Mouse (Mus musculus): ENCODE data around the gene Trpv3. TPM values are rescaled to one million over a fixed set of nuclear protein-coding genes. Genes with fewer than 3 reads are reported as not detected.

Trpv3 gene
- not detected in 2 replicates for polyA plus RNA-seq (2012; ENCODE audit: low replicate concordance)

DNA sequence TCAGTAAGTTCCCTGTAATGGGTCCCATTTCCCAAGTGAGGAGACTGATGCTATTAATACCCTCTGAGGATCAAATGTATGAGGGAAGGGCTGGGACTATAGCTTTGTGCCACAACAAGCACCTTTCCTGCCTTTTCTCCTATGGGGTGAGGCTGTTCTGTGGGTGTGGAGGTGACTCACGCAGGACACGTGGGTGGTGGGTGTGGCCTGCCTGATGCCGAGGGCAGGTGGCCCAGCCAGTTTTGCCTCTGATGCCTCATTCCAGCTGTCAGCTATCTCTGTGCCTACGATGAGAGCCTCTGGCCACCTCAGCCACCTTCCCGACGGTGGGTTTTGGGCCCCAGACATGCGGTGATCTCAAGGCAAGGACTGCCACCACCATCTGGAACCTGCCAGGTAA is at the start of gene Trpv3:
Gene Trpv3, plus strand, starts transcription at position 122 of the 400 bp plus-strand sequence.

DNA sequence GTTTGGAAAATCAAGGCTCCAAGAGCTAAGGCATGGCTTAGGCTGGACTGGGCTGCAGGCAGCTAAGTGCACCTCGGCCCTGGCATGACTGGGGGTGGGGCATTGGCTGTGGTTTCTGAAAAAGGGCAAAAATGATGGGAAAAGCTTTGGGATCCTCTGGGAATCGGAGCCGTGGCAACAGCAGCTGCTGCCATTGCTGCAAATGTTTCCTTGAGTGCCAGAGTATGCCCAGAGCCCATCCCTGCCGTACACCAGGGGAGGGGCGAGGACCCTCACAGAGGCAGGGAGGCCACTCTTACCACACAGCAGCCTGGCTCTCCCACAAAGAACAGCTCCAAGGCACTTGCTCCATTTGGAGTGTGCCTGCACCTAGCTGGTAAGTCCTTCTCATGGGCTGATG is 33.2 kb upstream of the Trpv3 start, which contains the start of gene Trpv1:
Gene Trpv1, plus strand, starts transcription at position 301 of the 400 bp plus-strand sequence.

DNA sequence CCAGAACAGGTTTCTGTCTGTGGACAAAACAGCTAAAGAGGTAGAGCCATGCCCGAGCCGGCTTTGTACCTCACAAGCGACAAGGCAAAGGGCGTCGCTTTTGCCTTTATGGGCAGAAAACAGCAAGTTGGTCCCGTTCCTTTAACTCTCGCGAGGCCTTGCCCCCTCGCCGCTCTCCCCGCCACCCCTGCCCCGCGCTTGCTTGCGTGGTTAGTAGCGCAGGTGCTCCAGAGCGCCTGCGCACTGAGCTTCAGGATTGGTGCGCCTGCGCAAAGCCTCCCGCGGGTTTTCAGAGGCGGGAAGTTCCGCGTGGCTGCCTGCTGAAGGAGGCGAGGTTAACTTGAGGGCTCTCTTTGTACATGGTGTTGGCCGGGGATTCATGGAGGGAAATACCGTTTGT is 62.3 kb downstream of the Trpv3 start, which contains the start of the genes Aspa, Gm49340 and Spata22:
Gene Aspa, minus strand, starts transcription at position 155 of the 400 bp plus-strand sequence.
Gene Gm49340, plus strand, starts transcription at position 300 of the 400 bp plus-strand sequence.
Gene Spata22, plus strand, starts transcription at position 300 of the 400 bp plus-strand sequence.

Other genes with a start within 250 kb of the Trpv3 start
- gene Camkk1, start 248.4 kb upstream of the Trpv3 start, polyA plus RNA-seq (2012; ENCODE audit: low replicate concordance), result 0.76 and 1.8 TPM in 2 replicates
- 1.4 and 2.6 TPM in 2 replicates for gene Ncbp3, start 219.6 kb upstream of the Trpv3 start, polyA plus RNA-seq (2012; ENCODE audit: low replicate concordance)
- gene Itgae, start 176.8 kb upstream of the Trpv3 start, polyA plus RNA-seq (2012; ENCODE audit: low replicate concordance), result 0.41 and 1.4 TPM in 2 replicates
- gene Haspin, start 129.1 kb upstream of the Trpv3 start, polyA plus RNA-seq (2012; ENCODE audit: low replicate concordance), result 26.7 and 29.4 TPM in 2 replicates
- gene P2rx5, start 107.0 kb upstream of the Trpv3 start, polyA plus RNA-seq (2012; ENCODE audit: low replicate concordance), result not detected in 2 replicates
- 322 and 510 TPM in 2 replicates for gene Emc6, start 90.4 kb upstream of the Trpv3 start, polyA plus RNA-seq (2012; ENCODE audit: low replicate concordance)
- 2.3 and 13.9 TPM in 2 replicates for gene Tax1bp3, start 90.3 kb upstream of the Trpv3 start, polyA plus RNA-seq (2012; ENCODE audit: low replicate concordance)
- gene Ctns, start 68.3 kb upstream of the Trpv3 start, polyA plus RNA-seq (2012; ENCODE audit: low replicate concordance), result 1.7 and 5.4 TPM in 2 replicates
- 0.56 and 0.60 TPM in 2 replicates for gene Shpk, start 67.9 kb upstream of the Trpv3 start, polyA plus RNA-seq (2012; ENCODE audit: low replicate concordance)
- gene Trpv1, start 33.1 kb upstream of the Trpv3 start, polyA plus RNA-seq (2012; ENCODE audit: low replicate concordance), result not detected in 2 replicates
- gene Aspa, start 62.2 kb downstream of the Trpv3 start, polyA plus RNA-seq (2012; ENCODE audit: low replicate concordance), result not detected in 2 replicates
- not detected in 2 replicates for gene Gm49340, start 62.4 kb downstream of the Trpv3 start, polyA plus RNA-seq (2012; ENCODE audit: low replicate concordance)
- not detected in 2 replicates for gene Spata22, start 62.4 kb downstream of the Trpv3 start, polyA plus RNA-seq (2012; ENCODE audit: low replicate concordance)
- gene Olfr20, start 83.4 kb downstream of the Trpv3 start, polyA plus RNA-seq (2012; ENCODE audit: low replicate concordance), result not detected in 2 replicates
- not detected in 2 replicates for gene Olfr376, start 103.9 kb downstream of the Trpv3 start, polyA plus RNA-seq (2012; ENCODE audit: low replicate concordance)
- gene Olfr1, start 132.2 kb downstream of the Trpv3 start, polyA plus RNA-seq (2012; ENCODE audit: low replicate concordance), result not detected in 2 replicates
- not detected in 2 replicates for gene Olfr378, start 161.1 kb downstream of the Trpv3 start, polyA plus RNA-seq (2012; ENCODE audit: low replicate concordance)
- gene Olfr380, start 190.1 kb downstream of the Trpv3 start, polyA plus RNA-seq (2012; ENCODE audit: low replicate concordance), result not detected in 2 replicates
- gene Olfr381, start 224.2 kb downstream of the Trpv3 start, polyA plus RNA-seq (2012; ENCODE audit: low replicate concordance), result not detected in 2 replicates
- not detected in 2 replicates for gene Olfr382, start 249.8 kb downstream of the Trpv3 start, polyA plus RNA-seq (2012; ENCODE audit: low replicate concordance)

Measured in leukemia stem cell, adult 10-12 weeks (primary cell).